In the genomic region with DNA sequence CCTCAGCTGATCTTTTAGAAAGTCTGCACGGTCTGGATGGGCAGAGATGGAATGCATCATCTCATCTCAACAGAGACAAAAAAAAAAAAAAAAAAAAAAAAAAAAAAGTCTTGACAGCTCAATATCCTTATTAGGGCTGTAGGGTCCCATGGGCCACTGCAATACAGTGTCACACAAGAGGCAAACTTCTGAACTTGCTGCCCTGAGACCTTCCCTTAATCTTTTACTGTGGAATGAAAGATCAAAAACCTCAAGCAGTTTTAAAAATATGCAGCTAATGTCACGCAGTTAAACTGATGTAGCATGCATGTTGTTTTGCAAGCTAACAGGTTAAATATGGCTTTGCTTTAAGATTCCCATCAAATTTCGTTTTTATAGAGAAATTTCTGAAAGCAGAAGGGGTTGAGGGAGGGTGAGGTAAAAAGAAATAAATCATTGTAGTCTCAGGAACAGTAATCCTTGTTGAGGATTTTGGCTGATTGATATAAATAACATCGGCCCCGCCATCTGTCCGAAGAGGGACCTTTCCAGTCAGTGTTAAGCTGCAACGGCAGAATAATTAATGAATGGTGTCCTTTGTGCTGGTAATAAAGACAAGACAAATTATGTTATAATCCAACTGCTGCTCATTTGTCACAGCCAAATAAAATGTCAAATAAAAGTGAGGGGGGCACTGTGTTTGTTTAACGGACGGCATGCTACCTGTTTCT, we compare ENCODE assay signal across 9 mouse cellular contexts.
DNase-seq lines count a peak whose midpoint lies in the region; ATAC-seq and TF ChIP-seq lines count a peak whose summit lies in the region.
"Had no signal": no experiment of that assay in that cellular context is flagged by ENCODE, and none has a peak within 500 bp of the region (broad histone marks: within the 10 kb centered on the region; RNA-seq: fewer than 3 reads in every experiment).

No protein-coding gene starts in this region.

- H3K9me3 ChIP-seq in forebrain, embryonic 15.5 days: no peaks in the 10 kb centered on the region

- H3K27me3 ChIP-seq in forebrain, embryonic 15.5 days: no peaks in the 10 kb centered on the region

- 16% methylated on average over 9 of the region's 9 CpGs for WGBS in forebrain, embryonic 15.5 days

- H3K4me3 ChIP-seq in left cerebral cortex, adult 2 months: no peak overlapping the region
- no peak overlapping the region for H3K4me3 ChIP-seq in forebrain, embryonic 15.5 days

- no peak for DNase-seq in left cerebral cortex, adult 2 months (ENCODE audit: extremely low spot score in 1 of 2, low spot score in 2 of 2)
- no peak for DNase-seq in left cerebral cortex, postnatal 36 days (ENCODE audit: low spot score in 2 of 2)
- DNase-seq in kidney, postnatal 10 days: peak; percentile 51
- peak; percentile 67 for DNase-seq in retina, embryonic 14.5 days (ENCODE audit: low spot score)
- DNase-seq in gastrocnemius, postnatal 4 days (ENCODE audit: low spot score in 2 of 2): no peak
- DNase-seq in adrenal gland, postnatal 10 days: no peak
- DNase-seq: right cerebral cortex, postnatal 14 days had no signal

- H3K4me1 ChIP-seq in forebrain, embryonic 15.5 days: peaks cover 36% of the 10 kb centered on the region

- 0 out of 2 replicates have a peak overlapping the region, but pooled peaks have one; percentile 0 for H3K9ac ChIP-seq in forebrain, embryonic 15.5 days (replicated peaks)

- H3K27ac ChIP-seq in left cerebral cortex, adult 2 months: peak overlapping the region; percentile 6; the same call in 1 of the 2 replicates
- H3K27ac ChIP-seq in forebrain, embryonic 15.5 days (replicated peaks): peak overlapping the region; percentile 92

- 0 out of 2 replicates have a peak overlapping the region, but pooled peaks have one; percentile 4 for H3K4me2 ChIP-seq in forebrain, embryonic 15.5 days (replicated peaks)

- intact Hi-C loops in left cerebral cortex, adult 2 months (cut with DNase I): no loop called here
- intact Hi-C loops in left cerebral cortex, postnatal 36 days (cut with DNase I): no loop called here

- H3K36me3 ChIP-seq in forebrain, embryonic 15.5 days: no peaks in the 10 kb centered on the region

- TF ChIP-seq CTCF in left cerebral cortex, adult 2 months (IDR thresholded peaks at IDR 0.05): no peak

- peak; percentile 77 for ATAC-seq in forebrain, embryonic 15.5 days (replicated peaks)
- no peak for ATAC-seq in megakaryocyte, adult 5-6 weeks (ENCODE audit: poor library complexity, severe bottlenecking)

Comparison
In these comparisons a context has a peak if more than half of its experiments do, and no peak if none do; other contexts are left out.
1. DNase-seq: peak in kidney, postnatal 10 days (single experiment) and retina, embryonic 14.5 days (single experiment); none in left cerebral cortex, adult 2 months (0 of 2), left cerebral cortex, postnatal 36 days (0 of 2), gastrocnemius, postnatal 4 days (0 of 2) and adrenal gland, postnatal 10 days (single experiment).